Mouse (Mus musculus) lung, postnatal 10 days (tissue): ENCODE results near the gene Cfap61.
A peak's percentile ranks its signal among the peaks of the same experiment; 100 is the strongest.

Source experiments
- DNase-seq: peaks from one replicate; pipeline ENCODE4 v3.0.0; 2021

Cfap61 gene

GRCm38 (mm10) chr2:146223176-146223905 is 288.8 kb downstream of the Cfap61 start:
- no peak for DNase-seq

GRCm38 (mm10) chr2:146224141-146224540 is 289.6 kb downstream of the Cfap61 start:
- DNase-seq, result no peak

GRCm38 (mm10) chr2:146225818-146226217 is 291.2 kb downstream of the Cfap61 start:
- no peak for DNase-seq

- DNase-seq, result peak; percentile 71
These were observed 291.9 kb downstream of the Cfap61 start for GRCm38 (mm10) chr2:146226484-146226883.

GRCm38 (mm10) chr2:146227646-146228045 is 293.1 kb downstream of the Cfap61 start:
- DNase-seq, result no peak

- DNase-seq, result no peak
These were observed 293.9 kb downstream of the Cfap61 start for GRCm38 (mm10) chr2:146228435-146228834.

- DNase-seq, result no peak
These were observed 296.9 kb downstream of the Cfap61 start for GRCm38 (mm10) chr2:146231485-146231884.

GRCm38 (mm10) chr2:146239196-146239747 is 304.7 kb downstream of the Cfap61 start:
- DNase-seq, result no peak

GRCm38 (mm10) chr2:146244049-146244448 is 309.5 kb downstream of the Cfap61 start:
- no peak for DNase-seq

- no peak for DNase-seq
These were observed 310.8 kb downstream of the Cfap61 start for GRCm38 (mm10) chr2:146245401-146245800.

GRCm38 (mm10) chr2:146246409-146247075 is 312.0 kb downstream of the Cfap61 start:
- DNase-seq, result no peak

- DNase-seq, result no peak
These were observed 313.0 kb downstream of the Cfap61 start for GRCm38 (mm10) chr2:146247576-146247975.

- DNase-seq, result no peak
These were observed 314.4 kb downstream of the Cfap61 start for GRCm38 (mm10) chr2:146249033-146249432.

- no peak for DNase-seq
These were observed 315.8 kb downstream of the Cfap61 start for GRCm38 (mm10) chr2:146250236-146250904.

- no peak for DNase-seq
These were observed 319.8 kb downstream of the Cfap61 start for GRCm38 (mm10) chr2:146254387-146254786.

GRCm38 (mm10) chr2:146255636-146256035 is 321.1 kb downstream of the Cfap61 start:
- no peak for DNase-seq

GRCm38 (mm10) chr2:146256321-146256875 is 321.8 kb downstream of the Cfap61 start:
- DNase-seq, result peak; percentile 29

GRCm38 (mm10) chr2:146257037-146257436 is 322.5 kb downstream of the Cfap61 start:
- peak; percentile 6 for DNase-seq

GRCm38 (mm10) chr2:146257609-146258008 is 323.0 kb downstream of the Cfap61 start:
- DNase-seq, result no peak

GRCm38 (mm10) chr2:146258736-146259469 is 324.3 kb downstream of the Cfap61 start:
- no peak for DNase-seq

GRCm38 (mm10) chr2:146259787-146260560 is 325.4 kb downstream of the Cfap61 start:
- no peak for DNase-seq

- no peak for DNase-seq
These were observed 326.6 kb downstream of the Cfap61 start for GRCm38 (mm10) chr2:146261146-146261545.
